Mouse (Mus musculus): Measurements from ENCODE around the gene Prps1l3.

DNA sequence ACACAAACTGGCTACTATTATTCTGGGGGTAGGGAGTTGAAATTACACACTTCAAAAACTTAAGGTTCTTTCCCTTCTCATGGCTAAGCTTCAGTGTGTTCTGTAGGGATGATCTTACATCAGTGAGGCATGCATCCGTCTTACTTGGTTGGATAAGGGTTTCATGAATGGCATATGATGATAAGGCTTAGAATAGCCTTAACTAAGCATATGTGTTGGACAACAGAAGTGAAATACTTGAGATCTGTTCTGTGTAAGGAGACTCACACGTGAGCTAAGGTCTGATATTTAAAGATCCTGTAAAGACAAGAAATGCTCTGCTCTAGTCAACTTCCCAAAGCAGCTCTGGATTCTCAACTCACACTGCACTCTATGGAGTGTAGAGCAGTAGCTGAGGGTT, 44.1 kb upstream of the Prps1l3 start:
- TF ChIP-seq CHD2 (IDR thresholded peaks at IDR 0.05; ENCODE audit: low read depth, low read length) = no peak
- no peak for TF ChIP-seq MAFK (IDR thresholded peaks at IDR 0.05; ENCODE audit: insufficient read depth, low read depth, low read length)
- no peak for TF ChIP-seq HCFC1 (IDR thresholded peaks at IDR 0.05; ENCODE audit: borderline replicate concordance, insufficient read depth, low read length)
- no peak for TF ChIP-seq ZC3H11A (IDR thresholded peaks at IDR 0.05; ENCODE audit: borderline replicate concordance, low read depth, low read length)
